Comparison of ENCODE assay signal across 10 mouse cellular contexts in the genomic region with DNA sequence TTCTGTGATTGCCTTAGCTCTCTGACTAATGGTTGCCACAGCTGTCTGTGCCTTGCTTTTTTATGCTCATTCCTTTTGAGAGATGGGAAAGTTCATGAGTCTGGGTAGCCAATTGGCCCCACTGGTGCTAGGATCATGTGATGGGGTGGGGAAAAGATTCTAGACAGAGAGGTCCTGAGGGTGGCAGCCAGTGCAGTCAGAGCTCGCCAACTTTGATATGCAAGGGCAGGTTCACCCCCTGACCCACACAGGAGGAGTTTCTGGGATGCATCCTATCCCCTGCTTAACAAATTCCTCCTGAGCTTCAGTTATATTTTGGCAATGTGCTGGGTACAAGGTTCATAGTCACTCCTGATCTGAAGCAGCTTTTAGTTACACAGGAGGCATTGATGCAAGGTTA.
"Had no signal": no experiment of that assay in that cellular context is flagged by ENCODE, and none has a peak within 500 bp of the region (broad histone marks: within the 10 kb centered on the region; RNA-seq: fewer than 3 reads in every experiment).

No protein-coding gene starts in this region.

- DNase-seq: lung, embryonic 14.5 days; lung, postnatal 10 days; lung, postnatal 4 days; thymus, postnatal 4 days had no signal

- H3K9ac ChIP-seq: intestine, embryonic 15.5 days; limb, embryonic 13.5 days; liver, embryonic 12.5 days; lung, embryonic 14.5 days; midbrain, embryonic 15.5 days had no signal

- H3K9me3 ChIP-seq: intestine, embryonic 15.5 days; limb, embryonic 13.5 days; liver, embryonic 12.5 days; midbrain, embryonic 15.5 days had no signal

- H3K36me3 ChIP-seq: intestine, embryonic 15.5 days; limb, embryonic 13.5 days; liver, embryonic 12.5 days; midbrain, embryonic 15.5 days had no signal

- H3K4me2 ChIP-seq: intestine, embryonic 15.5 days; limb, embryonic 13.5 days; liver, embryonic 12.5 days; lung, embryonic 14.5 days; midbrain, embryonic 11.5 days; midbrain, embryonic 15.5 days had no signal

- H3K27ac ChIP-seq: intestine, embryonic 15.5 days; layer of hippocampus, adult 2 months; limb, embryonic 13.5 days; liver, embryonic 12.5 days; midbrain, embryonic 15.5 days had no signal

- H3K4me3 ChIP-seq: intestine, embryonic 15.5 days; layer of hippocampus, adult 2 months; limb, embryonic 13.5 days; liver, embryonic 12.5 days; midbrain, embryonic 15.5 days had no signal

- ATAC-seq: intestine, embryonic 15.5 days; liver, embryonic 12.5 days; midbrain, embryonic 15.5 days had no signal
